Mouse (Mus musculus) lung, adult 2 months (tissue): Measurements from ENCODE around the gene Olfr782.
"Not testable (repeated sequence)": the region's sequence is repeated elsewhere in the genome, so short reads cannot be mapped to it uniquely, and the experiment has no call there.

Source experiments
- CTCF ChIP-seq: fragments of 200-500 bp; IDR thresholded peaks from 2 replicates; pipeline ENCODE4 v1.5.1; 2011; ENCODE audit warnings: mild to moderate bottlenecking, low read length, control low read depth; ENCODE audit not compliant: insufficient read depth
- POLR2A ChIP-seq: fragments of 200-500 bp; IDR thresholded peaks from 2 replicates; pipeline ENCODE4 v1.6.1; 2011; ENCODE audit warnings: low read depth, mild to moderate bottlenecking, control low read depth, low read length, borderline replicate concordance; ENCODE audit errors: extremely low read depth

DNA sequence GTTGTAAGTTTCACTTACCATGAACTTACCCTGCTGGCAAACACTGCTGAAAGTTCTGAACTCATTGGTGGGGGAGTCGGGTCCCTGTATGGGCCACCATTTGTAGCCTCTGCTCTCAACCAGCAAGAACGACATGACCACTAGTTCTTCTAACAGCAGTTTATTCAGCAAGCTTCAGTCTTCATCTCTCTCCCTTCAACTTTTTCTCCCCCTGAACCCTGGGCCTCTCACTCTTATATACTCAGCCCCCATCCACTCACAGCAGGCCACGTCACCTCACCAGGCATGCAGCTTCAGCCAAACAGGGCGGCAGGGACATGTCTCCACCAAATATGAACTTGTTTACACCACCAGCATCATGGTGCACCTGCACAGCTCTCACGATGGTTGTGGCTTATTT is 25.4 kb downstream of the Olfr782 start:
- not testable (repeated sequence) for TF ChIP-seq POLR2A, CTCF
